Mouse (Mus musculus): ENCODE results near the gene Olfr646. TPM values are rescaled to one million over a fixed set of nuclear protein-coding genes. Genes with fewer than 3 reads are reported as not detected.

Gene Olfr646
- not detected for total RNA-seq (2021)
- long read RNA-seq, experiment 1: 0 reads
- long read RNA-seq, experiment 2: 0 reads

- no peak for DNase-seq (ENCODE audit: low spot score in 2 of 2)
These were observed at the start of gene Olfr646 for GRCm38 (mm10) chr7:104104757-104104972. Olfr646 (plus strand) TSS chr7:104104873.

- DNase-seq (ENCODE audit: low spot score in 2 of 2): no peak
These were observed 45.5 kb upstream of the Olfr646 start for GRCm38 (mm10) chr7:104059215-104059614.

GRCm38 (mm10) chr7:104061345-104061744 is 43.3 kb upstream of the Olfr646 start, which contains the start of gene 4930516K23Rik:
4930516K23Rik (minus strand) TSS chr7:104061445.
- no peak for DNase-seq (ENCODE audit: low spot score in 2 of 2)

GRCm38 (mm10) chr7:104071769-104072168 is 32.9 kb upstream of the Olfr646 start, which contains the start of gene Olfr644:
Olfr644 (minus strand) TSS chr7:104071869.
- no peak for DNase-seq (ENCODE audit: low spot score in 2 of 2)

GRCm38 (mm10) chr7:104085365-104085764 is 19.3 kb upstream of the Olfr646 start, which contains the start of gene Olfr645:
Olfr645 (minus strand) TSS chr7:104085465.
- no peak for DNase-seq (ENCODE audit: low spot score in 2 of 2)

GRCm38 (mm10) chr7:104103913-104104756 is 538 bp upstream of the Olfr646 start:
- no peak for DNase-seq (ENCODE audit: low spot score in 2 of 2)

GRCm38 (mm10) chr7:104129726-104130125 is 25.1 kb downstream of the Olfr646 start, which contains the start of gene Ubqln5:
Ubqln5 (minus strand) TSS chr7:104129826.
- no peak for DNase-seq (ENCODE audit: low spot score in 2 of 2)

GRCm38 (mm10) chr7:104137305-104137704 is 32.6 kb downstream of the Olfr646 start, which contains the start of gene Olfr643:
Olfr643 (minus strand) TSS chr7:104137405.
- no peak for DNase-seq (ENCODE audit: low spot score in 2 of 2)

GRCm38 (mm10) chr7:104143179-104143578 is 38.5 kb downstream of the Olfr646 start, which contains the start of gene Ubqln3:
Ubqln3 (minus strand) TSS chr7:104143279.
- DNase-seq (ENCODE audit: low spot score in 2 of 2): no peak

GRCm38 (mm10) chr7:104150456-104150855 is 45.8 kb downstream of the Olfr646 start, which contains the start of gene Ubqlnl:
Ubqlnl (minus strand) TSS chr7:104150556.
- no peak for DNase-seq (ENCODE audit: low spot score in 2 of 2)

Other genes starting within 250 kb of the Olfr646 start
- gene Olfr66, start 218.6 kb upstream of the Olfr646 start, total RNA-seq (2021): not detected
- gene Olfr64, start 210.4 kb upstream of the Olfr646 start, total RNA-seq (2021): not detected
- not detected for gene Olfr65, start 201.4 kb upstream of the Olfr646 start, total RNA-seq (2021)
- gene Olfr631, start 176.0 kb upstream of the Olfr646 start, total RNA-seq (2021): not detected
- gene Olfr632, start 170.5 kb upstream of the Olfr646 start, total RNA-seq (2021): not detected
- gene Olfr633, start 160.4 kb upstream of the Olfr646 start, total RNA-seq (2021): not detected
- gene Olfr635, start 133.7 kb upstream of the Olfr646 start, total RNA-seq (2021): not detected
- not detected for gene Olfr638, start 106.1 kb upstream of the Olfr646 start, total RNA-seq (2021)
- gene Olfr639, start 87.6 kb upstream of the Olfr646 start, total RNA-seq (2021): under 1 TPM in 1 of 2 experiments, not detected in 1; 0.08 TPM
- not detected for gene Olfr640, start 79.3 kb upstream of the Olfr646 start, total RNA-seq (2021)
- not detected for gene Olfr641, start 69.4 kb upstream of the Olfr646 start, total RNA-seq (2021)
- not detected for gene Olfr642, start 52.2 kb upstream of the Olfr646 start, total RNA-seq (2021)
- not detected for gene 4930516K23Rik, start 43.4 kb upstream of the Olfr646 start, total RNA-seq (2021)
- gene Olfr644, start 33.0 kb upstream of the Olfr646 start, total RNA-seq (2021): not detected
- not detected for gene Olfr645, start 19.4 kb upstream of the Olfr646 start, total RNA-seq (2021)
- not detected for gene Ubqln5, start 25.0 kb downstream of the Olfr646 start, total RNA-seq (2021)
- not detected for gene Olfr643, start 32.5 kb downstream of the Olfr646 start, total RNA-seq (2021)
- gene Ubqln3, start 38.4 kb downstream of the Olfr646 start, total RNA-seq (2021): not detected
- not detected for gene Ubqlnl, start 45.7 kb downstream of the Olfr646 start, total RNA-seq (2021)
- gene Olfm5, start 60.0 kb downstream of the Olfr646 start, total RNA-seq (2021): not detected
- under 1 TPM in 1 of 2 experiments, not detected in 1; 0.11 TPM for gene Olfr648, start 78.5 kb downstream of the Olfr646 start, total RNA-seq (2021)
- not detected for gene Olfr649, start 91.1 kb downstream of the Olfr646 start, total RNA-seq (2021)
- gene Trim6, start 113.9 kb downstream of the Olfr646 start, total RNA-seq (2021): 1 to 10 TPM; 2.1 to 2.7 TPM
- gene Trim34a, start 139.6 kb downstream of the Olfr646 start, total RNA-seq (2021): 10 to 100 TPM; 11.1 to 11.7 TPM
- 1 to 10 TPM; 6.7 to 7.5 TPM for gene Trim5, start 183.2 kb downstream of the Olfr646 start, total RNA-seq (2021)
- 10 to 100 TPM; 17.8 to 21.4 TPM for gene Trim12a, start 210.6 kb downstream of the Olfr646 start, total RNA-seq (2021)
- gene Trim34b, start 224.6 kb downstream of the Olfr646 start, total RNA-seq (2021): 1 to 10 TPM; 1.0 to 1.2 TPM
- gene Trim12c, start 248.5 kb downstream of the Olfr646 start, total RNA-seq (2021): 10 to 100 TPM; 15.6 to 15.9 TPM

Measured in adrenal gland, postnatal 4 days (tissue).